In the genomic region with DNA sequence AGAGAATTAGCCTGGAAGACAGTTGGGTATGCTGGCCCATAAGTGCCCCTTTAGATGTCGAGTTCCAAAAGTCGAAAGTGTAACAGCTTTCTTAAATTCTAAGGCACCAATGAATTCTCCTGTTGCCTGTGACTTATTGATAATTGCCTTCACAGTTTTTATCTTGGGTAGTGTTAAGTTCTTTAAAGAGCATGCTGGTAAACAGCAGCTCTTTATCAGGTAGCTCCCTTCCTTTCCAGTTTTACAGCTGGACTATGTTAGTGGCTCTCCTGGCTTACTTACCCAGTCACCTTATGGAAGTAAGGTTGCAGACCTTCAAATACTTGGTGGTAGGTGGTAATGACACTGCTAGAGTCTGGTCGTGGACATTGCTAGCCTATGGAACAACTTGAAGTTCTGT, we compare ENCODE assay signal across 17 mouse cellular contexts.
"Had no signal": no experiment of that assay in that cellular context is flagged by ENCODE, and none has a peak within 500 bp of the region (broad histone marks: within the 10 kb centered on the region; RNA-seq: fewer than 3 reads in every experiment).

No protein-coding gene starts in this region.

- H3K9me3 ChIP-seq: limb, embryonic 10.5 days; megakaryocyte, embryonic 14.5 days; midbrain, embryonic 12.5 days; stomach, embryonic 15.5 days had no signal

- ATAC-seq: lung, postnatal 0 days; midbrain, embryonic 16.5 days had no signal

- H3K27me3 ChIP-seq: megakaryocyte, embryonic 14.5 days; midbrain, embryonic 12.5 days; neural tube, embryonic 13.5 days; stomach, embryonic 15.5 days had no signal

- H3K27ac ChIP-seq: limb, embryonic 10.5 days; midbrain, embryonic 12.5 days; neural tube, embryonic 13.5 days; stomach, embryonic 15.5 days had no signal

- H3K4me2 ChIP-seq: midbrain, embryonic 12.5 days; neural tube, embryonic 13.5 days; stomach, embryonic 15.5 days had no signal

- H3K9ac ChIP-seq: midbrain, embryonic 12.5 days; neural tube, embryonic 13.5 days; stomach, embryonic 15.5 days had no signal

- DNase-seq: kidney, adult 11 months; kidney, adult 9 months; kidney, postnatal 14 days; lung, adult 2 months; lung, postnatal 36 days; retina, postnatal 1 day; right cerebral cortex, postnatal 4 days; spleen, adult 18-20 months; thymus, adult 2 months; thymus, postnatal 4 days had no signal

- H3K4me1 ChIP-seq: stomach, embryonic 15.5 days had no signal

- H3K4me3 ChIP-seq: limb, embryonic 10.5 days; megakaryocyte, embryonic 14.5 days; midbrain, embryonic 12.5 days; neural tube, embryonic 13.5 days; stomach, embryonic 15.5 days had no signal
